Mouse (Mus musculus): ENCODE measurements around the gene Hdac4. TPM values are rescaled to one million over a fixed set of nuclear protein-coding genes. Genes with fewer than 3 reads are reported as not detected.

The Hdac4 gene
- polyA plus RNA-seq, 1 experiment from 2014 or later: 15.0 TPM

DNA sequence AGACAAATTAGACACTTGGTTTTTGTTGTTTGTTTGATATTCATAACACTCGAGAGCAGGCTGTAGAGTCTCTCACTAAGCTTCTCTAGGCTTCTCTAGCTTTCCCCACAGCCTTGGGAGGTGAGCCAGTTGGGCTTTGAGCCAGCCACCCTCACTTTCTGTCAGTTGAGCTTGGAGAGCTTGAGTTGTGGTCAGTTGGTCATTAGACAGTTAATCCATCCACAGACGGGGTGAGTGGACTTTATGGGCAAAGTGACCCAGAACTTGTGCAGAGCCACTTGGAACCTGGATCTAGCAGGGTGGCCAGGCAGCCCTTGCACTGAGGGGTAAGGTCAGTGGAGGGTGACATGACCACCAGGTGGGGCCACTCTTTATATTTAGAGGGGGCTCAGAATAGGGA lies 277.9 kb downstream of the Hdac4 start:
- Histone ChIP-seq H3K27me3 (replicated peaks; ENCODE audit: control insufficient read depth, insufficient read depth, low read length) (no peaks in the 10 kb centered on the region), H3K4me3 (ENCODE audit: low read depth, low read length) (no peak overlapping the region), H3K4me1 (replicated peaks; ENCODE audit: control insufficient read depth, insufficient read depth, low read length) (peaks cover 29% of the 10 kb centered on the region), H3K36me3 (ENCODE audit: control insufficient read depth, insufficient read depth, low read length) (no peaks in the 10 kb centered on the region), H3K27ac (ENCODE audit: low read depth) (no peak overlapping the region), H3K4me2 (ENCODE audit: low read length) (no peak overlapping the region), H3K9ac (ENCODE audit: low read length) (no peak overlapping the region), H3K9me3 (ENCODE audit: control insufficient read depth, low read length) (no peaks in the 10 kb centered on the region)
- ATAC-seq (replicated peaks; ENCODE audit: low FRiP score, low TSS enrichment, low read depth) (no peak), DNase-seq (ENCODE audit: low spot score) (no peak)
- 54% methylated on average over 2 of the region's 2 CpGs for WGBS

GRCm38 (mm10) chr1:91915961-91916360 lies 279.5 kb downstream of the Hdac4 start:
- Histone ChIP-seq H3K4me2 (ENCODE audit: low read length) (no peak overlapping the region), H3K9me3 (ENCODE audit: control insufficient read depth, low read length) (no peaks in the 10 kb centered on the region), H3K4me3 (ENCODE audit: low read depth, low read length) (no peak overlapping the region), H3K4me1 (replicated peaks; ENCODE audit: control insufficient read depth, insufficient read depth, low read length) (peaks cover 37% of the 10 kb centered on the region), H3K9ac (ENCODE audit: low read length) (no peak overlapping the region), H3K27ac (ENCODE audit: low read depth) (no peak overlapping the region), H3K27me3 (replicated peaks; ENCODE audit: control insufficient read depth, insufficient read depth, low read length) (no peaks in the 10 kb centered on the region), H3K36me3 (ENCODE audit: control insufficient read depth, insufficient read depth, low read length) (no peaks in the 10 kb centered on the region)
- ATAC-seq (replicated peaks; ENCODE audit: low FRiP score, low TSS enrichment, low read depth) (no peak), DNase-seq (ENCODE audit: low spot score) (no peak)
- WGBS: 83% methylated on average over 5 of the region's 5 CpGs

GRCm38 (mm10) chr1:91914648-91915047 lies 280.9 kb downstream of the Hdac4 start:
- peak overlapping the region; percentile 29; the same call in 1 of the 2 replicates for H3K27ac ChIP-seq (ENCODE audit: low read depth)
- no peak overlapping the region for H3K4me2 ChIP-seq (ENCODE audit: low read length)
- 22% methylated on average over 3 of the region's 3 CpGs for WGBS
- no peaks in the 10 kb centered on the region for H3K27me3 ChIP-seq (replicated peaks; ENCODE audit: control insufficient read depth, insufficient read depth, low read length)
- no peak overlapping the region for H3K9ac ChIP-seq (ENCODE audit: low read length)
- ATAC-seq (replicated peaks; ENCODE audit: low FRiP score, low TSS enrichment, low read depth) (peak; percentile 63; the same call in 1 of the 2 replicates), DNase-seq (ENCODE audit: low spot score) (peak; percentile 57)
- H3K4me3 ChIP-seq (ENCODE audit: low read depth, low read length): no peak overlapping the region
- no peaks in the 10 kb centered on the region for H3K9me3 ChIP-seq (ENCODE audit: control insufficient read depth, low read length)
- peaks cover 33% of the 10 kb centered on the region for H3K4me1 ChIP-seq (replicated peaks; ENCODE audit: control insufficient read depth, insufficient read depth, low read length)
- H3K36me3 ChIP-seq (ENCODE audit: control insufficient read depth, insufficient read depth, low read length): no peaks in the 10 kb centered on the region

GRCm38 (mm10) chr1:91913850-91914249 lies 281.6 kb downstream of the Hdac4 start:
- no peaks in the 10 kb centered on the region for H3K9me3 ChIP-seq (ENCODE audit: control insufficient read depth, low read length)
- ATAC-seq (replicated peaks; ENCODE audit: low FRiP score, low TSS enrichment, low read depth) (no peak), DNase-seq (ENCODE audit: low spot score) (peak; percentile 71)
- H3K4me2 ChIP-seq (ENCODE audit: low read length): no peak overlapping the region
- no peaks in the 10 kb centered on the region for H3K27me3 ChIP-seq (replicated peaks; ENCODE audit: control insufficient read depth, insufficient read depth, low read length)
- no peak overlapping the region for H3K27ac ChIP-seq (ENCODE audit: low read depth)
- H3K4me3 ChIP-seq (ENCODE audit: low read depth, low read length): no peak overlapping the region
- H3K36me3 ChIP-seq (ENCODE audit: control insufficient read depth, insufficient read depth, low read length): no peaks in the 10 kb centered on the region
- WGBS: 59% methylated on average over 6 of the region's 6 CpGs
- peaks cover 33% of the 10 kb centered on the region for H3K4me1 ChIP-seq (replicated peaks; ENCODE audit: control insufficient read depth, insufficient read depth, low read length)
- H3K9ac ChIP-seq (ENCODE audit: low read length): no peak overlapping the region

DNA sequence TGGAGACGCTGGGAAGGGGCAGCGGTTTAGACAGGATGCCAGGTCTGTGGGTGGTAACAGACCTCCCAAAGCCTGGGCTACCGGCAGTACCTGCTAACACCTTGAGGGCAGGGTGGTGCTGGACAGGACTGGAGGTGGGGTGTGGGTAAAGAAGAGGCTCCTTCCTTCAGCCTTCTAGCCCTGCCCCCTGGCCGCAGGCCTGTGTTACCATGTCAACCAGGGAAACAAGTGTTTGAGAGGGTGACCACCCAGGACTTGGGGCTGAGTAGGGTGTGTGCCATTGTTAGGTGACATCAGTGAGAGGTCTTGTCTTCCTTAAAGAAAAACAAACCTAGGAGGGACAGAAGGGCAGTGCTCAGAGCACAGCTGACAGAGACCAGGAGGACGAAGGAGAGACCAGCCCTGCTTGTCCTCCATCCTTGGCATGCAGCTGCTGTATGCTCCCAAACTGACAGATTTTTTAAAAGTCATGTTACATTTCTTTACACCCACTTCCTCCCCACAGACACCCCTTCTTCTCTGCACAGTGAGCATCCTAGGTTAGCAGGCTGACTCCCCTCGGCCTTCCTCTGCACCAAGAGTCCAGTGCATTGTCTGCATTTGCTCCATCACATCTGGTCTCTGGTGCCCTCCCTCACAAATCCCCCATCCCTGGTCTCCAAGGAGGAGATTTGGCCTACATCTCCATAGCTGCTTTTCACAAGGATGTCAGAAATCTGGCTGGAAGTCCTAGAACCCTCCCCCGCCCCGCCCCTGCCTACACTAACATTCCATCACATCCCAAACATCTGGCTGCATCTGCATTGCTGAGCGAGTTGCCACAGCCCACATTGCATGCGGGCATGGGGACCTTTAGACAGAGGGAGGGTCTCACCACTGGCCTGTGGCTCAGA lies 283.0 kb downstream of the Hdac4 start:
- WGBS: 29% methylated on average over 10 of the region's 10 CpGs
- no peaks in the 10 kb centered on the region for H3K9me3 ChIP-seq (ENCODE audit: control insufficient read depth, low read length)
- peak; percentile 53; the same call in 1 of the 2 replicates for ATAC-seq (replicated peaks; ENCODE audit: low FRiP score, low TSS enrichment, low read depth)
- no peak overlapping the region for H3K9ac ChIP-seq (ENCODE audit: low read length)
- H3K4me3 ChIP-seq (ENCODE audit: low read depth, low read length): no peak overlapping the region
- no peaks in the 10 kb centered on the region for H3K36me3 ChIP-seq (ENCODE audit: control insufficient read depth, insufficient read depth, low read length)
- no peak overlapping the region for H3K4me2 ChIP-seq (ENCODE audit: low read length)
- DNase-seq (ENCODE audit: low spot score): peak; percentile 63
- no peaks in the 10 kb centered on the region for H3K27me3 ChIP-seq (replicated peaks; ENCODE audit: control insufficient read depth, insufficient read depth, low read length)
- H3K4me1 ChIP-seq (replicated peaks; ENCODE audit: control insufficient read depth, insufficient read depth, low read length): peaks cover 33% of the 10 kb centered on the region
- peak overlapping the region; percentile 76 for H3K27ac ChIP-seq (ENCODE audit: low read depth)

GRCm38 (mm10) chr1:91905268-91905667 lies 290.2 kb downstream of the Hdac4 start:
- no peaks in the 10 kb centered on the region for H3K9me3 ChIP-seq (ENCODE audit: control insufficient read depth, low read length)
- H3K4me3 ChIP-seq (ENCODE audit: low read depth, low read length): no peak overlapping the region
- whole genome bisulfite sequencing: 86% methylated on average over 6 of the region's 6 CpGs
- H3K4me1 ChIP-seq (replicated peaks; ENCODE audit: control insufficient read depth, insufficient read depth, low read length): 0 out of 2 replicates have a peak, but pooled peaks cover 3% of the 10 kb centered on the region
- no peak overlapping the region for H3K9ac ChIP-seq (ENCODE audit: low read length)
- H3K27ac ChIP-seq (ENCODE audit: low read depth): no peak overlapping the region
- DNase-seq (ENCODE audit: low spot score) (no peak), ATAC-seq (replicated peaks; ENCODE audit: low FRiP score, low TSS enrichment, low read depth) (no peak)
- H3K36me3 ChIP-seq (ENCODE audit: control insufficient read depth, insufficient read depth, low read length): no peaks in the 10 kb centered on the region
- H3K4me2 ChIP-seq (ENCODE audit: low read length): no peak overlapping the region
- no peaks in the 10 kb centered on the region for H3K27me3 ChIP-seq (replicated peaks; ENCODE audit: control insufficient read depth, insufficient read depth, low read length)

- 54% methylated on average over 8 of the region's 8 CpGs for WGBS
- Histone ChIP-seq H3K27ac (ENCODE audit: low read depth) (peak overlapping the region; percentile 38; the same call in 1 of the 2 replicates), H3K4me3 (ENCODE audit: low read depth, low read length) (no peak overlapping the region), H3K4me2 (ENCODE audit: low read length) (no peak overlapping the region), H3K9ac (ENCODE audit: low read length) (no peak overlapping the region), H3K36me3 (ENCODE audit: control insufficient read depth, insufficient read depth, low read length) (no peaks in the 10 kb centered on the region), H3K9me3 (ENCODE audit: control insufficient read depth, low read length) (no peaks in the 10 kb centered on the region), H3K4me1 (replicated peaks; ENCODE audit: control insufficient read depth, insufficient read depth, low read length) (0 out of 2 replicates have a peak, but pooled peaks cover 3% of the 10 kb centered on the region), H3K27me3 (replicated peaks; ENCODE audit: control insufficient read depth, insufficient read depth, low read length) (no peaks in the 10 kb centered on the region)
- DNase-seq (ENCODE audit: low spot score): no peak
- no peak for ATAC-seq (replicated peaks; ENCODE audit: low FRiP score, low TSS enrichment, low read depth)
These were observed 292.1 kb downstream of the Hdac4 start for GRCm38 (mm10) chr1:91903241-91903981.

DNA sequence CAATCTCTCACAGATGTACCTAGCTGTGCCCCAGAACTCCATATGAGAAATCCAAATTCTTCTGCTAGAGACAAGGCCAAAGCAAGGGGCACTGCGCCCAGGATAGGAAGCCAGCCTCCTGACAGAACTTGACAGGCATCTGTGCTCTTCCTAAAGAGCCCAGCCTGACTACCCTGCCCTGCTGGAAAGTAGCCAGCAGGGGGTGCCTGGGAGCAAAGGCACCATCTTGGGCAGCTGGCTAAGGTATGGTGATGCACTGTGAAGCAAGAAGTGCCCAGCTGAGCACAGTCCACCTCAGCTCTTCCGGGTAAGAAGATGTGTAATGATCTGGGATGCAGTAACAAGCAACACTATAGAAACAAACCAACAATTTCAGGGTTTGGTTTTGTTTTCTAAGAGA lies 298.4 kb downstream of the Hdac4 start:
- Histone ChIP-seq H3K4me1 (replicated peaks; ENCODE audit: control insufficient read depth, insufficient read depth, low read length) (no peaks in the 10 kb centered on the region), H3K9ac (ENCODE audit: low read length) (no peak overlapping the region), H3K4me2 (ENCODE audit: low read length) (no peak overlapping the region), H3K27me3 (replicated peaks; ENCODE audit: control insufficient read depth, insufficient read depth, low read length) (no peaks in the 10 kb centered on the region), H3K9me3 (ENCODE audit: control insufficient read depth, low read length) (no peaks in the 10 kb centered on the region), H3K36me3 (ENCODE audit: control insufficient read depth, insufficient read depth, low read length) (no peaks in the 10 kb centered on the region), H3K27ac (ENCODE audit: low read depth) (no peak overlapping the region), H3K4me3 (ENCODE audit: low read depth, low read length) (no peak overlapping the region)
- DNase-seq (ENCODE audit: low spot score): no peak
- no peak for ATAC-seq (replicated peaks; ENCODE audit: low FRiP score, low TSS enrichment, low read depth)
- WGBS: 91% methylated on average over 2 of the region's 2 CpGs
